Mouse (Mus musculus): Measurements from ENCODE around the gene Olfr291.

Olfr291 gene

DNA sequence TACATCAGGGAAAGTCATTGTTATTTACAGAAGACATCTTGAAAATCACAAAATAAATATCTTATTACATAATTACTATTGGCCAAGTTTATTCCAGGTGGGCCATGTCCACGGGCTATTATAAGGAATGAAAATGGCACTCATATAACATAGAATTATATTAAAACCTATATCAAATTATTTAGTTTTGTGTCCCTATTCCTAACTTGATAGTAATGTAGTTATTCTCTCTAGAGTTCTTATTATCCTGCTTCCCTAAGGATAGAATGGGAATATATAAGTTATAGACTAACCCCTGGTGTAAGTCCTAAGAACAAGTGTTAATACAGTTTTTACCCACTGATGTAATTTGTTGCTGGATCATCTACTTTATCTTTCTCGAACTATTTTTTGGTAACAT lies at the start of gene Olfr291:
Gene Olfr291, plus strand, starts transcription at position 301 of the 400 bp plus-strand sequence.
- no peak for DNase-seq (ENCODE audit: low read depth in 1 of 2, low spot score in 2 of 2)

DNA sequence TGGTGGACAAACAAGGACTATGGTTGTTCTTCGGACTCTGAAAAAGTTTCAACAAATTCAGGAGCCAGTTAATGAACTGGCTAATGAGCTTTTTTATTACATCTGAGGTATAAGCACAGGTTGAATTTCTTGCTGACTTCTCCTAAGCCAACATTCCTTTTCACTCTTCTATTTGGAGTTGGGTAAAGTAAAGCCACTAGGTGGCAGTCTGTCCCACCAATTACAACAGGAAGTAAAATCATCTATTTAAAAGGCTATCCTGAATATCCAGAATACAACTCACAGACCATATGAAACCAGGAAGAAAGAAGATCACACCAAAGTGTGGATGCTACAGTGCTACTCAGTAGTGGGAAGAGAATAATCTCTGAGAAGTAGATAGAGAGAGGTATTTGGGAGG lies 48.1 kb upstream of the Olfr291 start:
- DNase-seq (ENCODE audit: low read depth in 1 of 2, low spot score in 2 of 2), result no peak

DNA sequence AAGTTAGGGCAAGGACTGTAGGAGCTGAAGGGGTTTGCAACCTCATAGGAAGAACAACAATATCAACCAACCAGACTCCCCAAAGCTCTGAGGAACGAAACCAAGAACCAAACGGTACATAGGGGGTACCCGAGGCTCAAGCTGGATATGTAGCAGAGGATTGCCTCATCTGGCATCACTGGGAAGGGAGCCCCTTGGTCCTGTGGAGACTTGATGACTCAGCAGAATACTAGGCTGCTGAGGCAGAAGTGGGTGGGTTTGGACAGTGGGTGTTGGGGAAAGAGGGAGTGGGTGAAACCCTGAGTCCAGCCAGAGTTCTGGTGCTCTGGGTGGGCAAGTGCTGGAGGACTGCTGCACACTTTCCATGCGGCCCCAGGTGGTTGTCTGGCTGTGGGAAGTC lies 47.2 kb upstream of the Olfr291 start:
- no peak for DNase-seq (ENCODE audit: low read depth in 1 of 2, low spot score in 2 of 2)

DNA sequence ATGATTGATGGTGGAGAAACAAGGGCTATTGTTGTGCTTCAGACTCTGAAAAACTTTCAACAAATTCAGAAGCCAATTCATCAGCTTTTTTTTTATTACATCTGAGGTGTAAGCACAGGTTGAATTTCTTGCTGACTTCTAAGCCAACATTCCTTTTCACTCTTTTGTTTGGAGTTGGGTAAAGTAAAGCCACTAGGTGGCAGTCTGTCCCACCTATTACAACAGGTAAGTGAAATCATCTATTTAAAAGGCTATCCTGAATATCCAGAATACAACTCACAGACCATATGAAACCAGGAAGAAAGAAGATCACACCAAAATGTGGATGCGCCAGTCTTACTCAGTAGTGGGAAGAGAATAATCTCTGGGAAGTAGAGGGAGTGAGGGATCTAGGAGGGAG lies 31.2 kb downstream of the Olfr291 start:
- no peak for DNase-seq (ENCODE audit: low read depth in 1 of 2, low spot score in 2 of 2)
